Mouse (Mus musculus) hindbrain, embryonic 11.5 days (tissue): Measurements from ENCODE around the gene Ppfibp1. TPM values are rescaled to one million over a fixed set of nuclear protein-coding genes. Genes with fewer than 3 reads are reported as not detected.
A peak's percentile ranks its signal among the peaks of the same experiment; 100 is the strongest.

ENCODE experiments used
- ATAC-seq: fragments of 200-750 bp; cut with Nextera tagmentation; 2 replicates; pipeline ENCODE4 v1.8.0; 2017; ENCODE audit warnings: mild to moderate bottlenecking, moderate TSS enrichment, moderate library complexity; ENCODE audit not compliant: low FRiP score
- DNase-seq: peaks from one replicate; pipeline ENCODE4 v3.0.0-alpha.2; 2015; ENCODE audit warnings: low spot score
- H3K27ac ChIP-seq: fragments of 300-500 bp; sonication (generic); 2 replicates; pipeline ENCODE4 v1.5.1; 2014; ENCODE audit warnings: mild to moderate bottlenecking, low read depth, low read length
- H3K27me3 ChIP-seq: fragments of 300-500 bp; sonication (generic); 2 replicates; pipeline ENCODE4 v1.6.1; 2014; ENCODE audit warnings: mild to moderate bottlenecking, low read length, moderate library complexity, mixed read lengths; ENCODE audit not compliant: control insufficient read depth, insufficient read depth
- H3K36me3 ChIP-seq: fragments of 300-500 bp; sonication (generic); 2 replicates; pipeline ENCODE4 v1.6.1; 2014; ENCODE audit warnings: mild to moderate bottlenecking, low read length, moderate library complexity, mixed read lengths; ENCODE audit not compliant: control insufficient read depth, insufficient read depth
- H3K4me1 ChIP-seq: fragments of 300-500 bp; sonication (generic); replicated peaks from 2 replicates; pipeline ENCODE4 v1.6.1; 2014; ENCODE audit warnings: low read length, mixed read lengths; ENCODE audit not compliant: control insufficient read depth, insufficient read depth
- H3K4me2 ChIP-seq: fragments of 300-500 bp; sonication (generic); replicated peaks from 2 replicates; pipeline ENCODE4 v1.6.1; 2014; ENCODE audit warnings: mild to moderate bottlenecking, low read depth, low read length
- H3K4me3 ChIP-seq: fragments of 300-500 bp; sonication (generic); 2 replicates; pipeline ENCODE4 v1.5.1; 2014; ENCODE audit warnings: low read depth, low read length
- H3K9ac ChIP-seq: fragments of 300-500 bp; sonication (generic); 2 replicates; pipeline ENCODE4 v1.6.1; 2014; ENCODE audit warnings: low read depth, low read length
- H3K9me3 ChIP-seq: fragments of 300-500 bp; sonication (generic); 2 replicates; pipeline ENCODE4 v1.6.1; 2016; ENCODE audit warnings: low read length; ENCODE audit not compliant: control insufficient read depth
- WGBS: fragments of 180-500 bp; shearing (Covaris S2); extraction: QIAGEN DNeasy Blood & Tissue Kit; methylation state at CpG from one replicate; pipeline ENCODE4 v1.1.7; 2014; 5-methylcytosine and 5-hydroxymethylcytosine counted together
- polyA plus RNA-seq: library from polyadenylated mRNA; unstranded; fragments of >200 nt; fragmentation: Nextera tagmentation; extraction: Ambion mirVana; gene quantifications from 2 replicates; pipeline ENCODE4 v1.2.1, GENCODE M21; 2014

Ppfibp1 gene
- polyA plus RNA-seq, 1 experiment from 2014 or later: 36.1 TPM

GRCm38 (mm10) chr6:146973830-146974229, 85.5 kb downstream of the Ppfibp1 start:
- Histone ChIP-seq H3K36me3 (no peaks in the 10 kb centered on the region), H3K4me2 (no peak overlapping the region), H3K9ac (no peak overlapping the region), H3K27ac (no peak overlapping the region), H3K27me3 (no peaks in the 10 kb centered on the region), H3K9me3 (no peaks in the 10 kb centered on the region), H3K4me3 (no peak overlapping the region), H3K4me1 (no peaks in the 10 kb centered on the region)
- ATAC-seq (no peak), DNase-seq (no peak)

- Histone ChIP-seq H3K4me2 (no peak overlapping the region), H3K27me3 (no peaks in the 10 kb centered on the region), H3K9me3 (no peaks in the 10 kb centered on the region), H3K4me1 (no peaks in the 10 kb centered on the region), H3K4me3 (no peak overlapping the region), H3K36me3 (no peaks in the 10 kb centered on the region), H3K27ac (no peak overlapping the region), H3K9ac (no peak overlapping the region)
- ATAC-seq: no peak
- no peak for DNase-seq
- 74% methylated on average over 8 of the region's 8 CpGs for WGBS
Measured at GRCm38 (mm10) chr6:146976446-146976845, 88.2 kb downstream of the Ppfibp1 start.

- WGBS: 69% methylated on average over 5 of the region's 5 CpGs
- no peaks in the 10 kb centered on the region for H3K36me3 ChIP-seq
- no peak overlapping the region for H3K9ac ChIP-seq
- no peaks in the 10 kb centered on the region for H3K4me1 ChIP-seq
- H3K4me3 ChIP-seq: no peak overlapping the region
- H3K9me3 ChIP-seq: no peaks in the 10 kb centered on the region
- H3K27ac ChIP-seq: no peak overlapping the region
- H3K4me2 ChIP-seq: no peak overlapping the region
- DNase-seq: peak; percentile 17
- H3K27me3 ChIP-seq: no peaks in the 10 kb centered on the region
- ATAC-seq: no peak
Measured at GRCm38 (mm10) chr6:146978691-146979114, 90.4 kb downstream of the Ppfibp1 start.

GRCm38 (mm10) chr6:146979115-146979744, 90.9 kb downstream of the Ppfibp1 start:
- 88% methylated on average over 1 of the region's 1 CpGs for WGBS
- Histone ChIP-seq H3K27me3 (no peaks in the 10 kb centered on the region), H3K36me3 (no peaks in the 10 kb centered on the region), H3K4me3 (no peak overlapping the region), H3K9me3 (no peaks in the 10 kb centered on the region), H3K27ac (no peak overlapping the region), H3K4me1 (no peaks in the 10 kb centered on the region), H3K9ac (no peak overlapping the region), H3K4me2 (no peak overlapping the region)
- no peak for ATAC-seq
- no peak for DNase-seq

- H3K27me3 ChIP-seq: no peaks in the 10 kb centered on the region
- WGBS: 45% methylated on average over 3 of the region's 3 CpGs
- H3K36me3 ChIP-seq: no peaks in the 10 kb centered on the region
- no peak overlapping the region for H3K9ac ChIP-seq
- H3K4me1 ChIP-seq: no peaks in the 10 kb centered on the region
- no peak overlapping the region for H3K4me3 ChIP-seq
- DNase-seq (no peak), ATAC-seq (no peak)
- H3K27ac ChIP-seq: no peak overlapping the region
- H3K4me2 ChIP-seq: no peak overlapping the region
- H3K9me3 ChIP-seq: no peaks in the 10 kb centered on the region
Measured at GRCm38 (mm10) chr6:146979953-146980352, 91.7 kb downstream of the Ppfibp1 start.

GRCm38 (mm10) chr6:146981249-146981835, 93.1 kb downstream of the Ppfibp1 start:
- H3K4me3 ChIP-seq: no peak overlapping the region
- no peaks in the 10 kb centered on the region for H3K4me1 ChIP-seq
- no peak overlapping the region for H3K9ac ChIP-seq
- H3K27ac ChIP-seq: no peak overlapping the region
- no peaks in the 10 kb centered on the region for H3K36me3 ChIP-seq
- H3K4me2 ChIP-seq: no peak overlapping the region
- 46% methylated on average over 1 of the region's 1 CpGs for WGBS
- no peak for ATAC-seq
- no peaks in the 10 kb centered on the region for H3K9me3 ChIP-seq
- no peak for DNase-seq
- H3K27me3 ChIP-seq: no peaks in the 10 kb centered on the region

- 75% methylated on average over 3 of the region's 3 CpGs for WGBS
- DNase-seq: no peak
Measured at GRCm38 (mm10) chr6:146984569-146984968, 96.3 kb downstream of the Ppfibp1 start.

GRCm38 (mm10) chr6:146994236-146994635, 105.9 kb downstream of the Ppfibp1 start:
- DNase-seq: peak; percentile 72

More at GRCm38 (mm10) chr6:146984569-146984968, 96.3 kb downstream of the Ppfibp1 start:
- no peak overlapping the region for H3K27ac ChIP-seq
- H3K4me1 ChIP-seq: no peaks in the 10 kb centered on the region
- H3K36me3 ChIP-seq: no peaks in the 10 kb centered on the region
- no peaks in the 10 kb centered on the region for H3K27me3 ChIP-seq
- no peaks in the 10 kb centered on the region for H3K9me3 ChIP-seq
- H3K9ac ChIP-seq: no peak overlapping the region
- H3K4me2 ChIP-seq: no peak overlapping the region
- no peak overlapping the region for H3K4me3 ChIP-seq
- ATAC-seq: no peak

GRCm38 (mm10) chr6:146995391-146995790, 107.1 kb downstream of the Ppfibp1 start:
- DNase-seq: peak; percentile 9
- Histone ChIP-seq H3K9me3 (no peaks in the 10 kb centered on the region), H3K27me3 (no peaks in the 10 kb centered on the region), H3K36me3 (no peaks in the 10 kb centered on the region), H3K27ac (no peak overlapping the region), H3K4me1 (no peaks in the 10 kb centered on the region), H3K4me2 (no peak overlapping the region), H3K4me3 (no peak overlapping the region), H3K9ac (no peak overlapping the region)
- no peak; the same call in 1 of the 2 replicates for ATAC-seq
- WGBS: 83% methylated on average over 2 of the region's 2 CpGs

More at GRCm38 (mm10) chr6:146994236-146994635, 105.9 kb downstream of the Ppfibp1 start:
- Histone ChIP-seq H3K36me3 (no peaks in the 10 kb centered on the region), H3K4me2 (no peak overlapping the region), H3K9me3 (no peaks in the 10 kb centered on the region), H3K4me1 (no peaks in the 10 kb centered on the region), H3K27ac (no peak overlapping the region), H3K9ac (no peak overlapping the region), H3K4me3 (no peak overlapping the region), H3K27me3 (no peaks in the 10 kb centered on the region)
- no peak for ATAC-seq
- 45% methylated on average over 5 of the region's 5 CpGs for WGBS
